Mouse (Mus musculus): Measurements from ENCODE around the gene Ppp2r2d. TPM values are rescaled to one million over a fixed set of nuclear protein-coding genes. Genes with fewer than 3 reads are reported as not detected.

Ppp2r2d gene
- polyA plus RNA-seq, 1 experiment from 2014 or later = 72.0 TPM

- H3K36me3 ChIP-seq (replicated peaks; ENCODE audit: control insufficient read depth, insufficient read depth, low read depth, low read length) = no peaks in the 10 kb centered on the region
- no peak overlapping the region for H3K9ac ChIP-seq (replicated peaks; ENCODE audit: low read length)
- H3K27ac ChIP-seq (replicated peaks; ENCODE audit: low read depth, low read length) = no peak overlapping the region
- H3K4me3 ChIP-seq (ENCODE audit: low read depth, low read length) = no peak overlapping the region
- no peaks in the 10 kb centered on the region for H3K4me1 ChIP-seq (ENCODE audit: control insufficient read depth, insufficient read depth, low read length)
- ATAC-seq (replicated peaks; ENCODE audit: insufficient number of reproducible peaks, low FRiP score, low TSS enrichment, low read depth) = no peak
- no peak overlapping the region for H3K4me2 ChIP-seq (ENCODE audit: low read depth, low read length)
- peak; percentile 79 for DNase-seq (ENCODE audit: low spot score)
- H3K27me3 ChIP-seq (ENCODE audit: control insufficient read depth, insufficient read depth, low read length) = no peaks in the 10 kb centered on the region
- no peaks in the 10 kb centered on the region for H3K9me3 ChIP-seq (replicated peaks; ENCODE audit: control insufficient read depth, low read length)
- WGBS = 12% methylated on average over 11 of the region's 11 CpGs
These were observed 18.1 kb upstream of the Ppp2r2d start for GRCm38 (mm10) chr7:138827812-138828211.

DNA sequence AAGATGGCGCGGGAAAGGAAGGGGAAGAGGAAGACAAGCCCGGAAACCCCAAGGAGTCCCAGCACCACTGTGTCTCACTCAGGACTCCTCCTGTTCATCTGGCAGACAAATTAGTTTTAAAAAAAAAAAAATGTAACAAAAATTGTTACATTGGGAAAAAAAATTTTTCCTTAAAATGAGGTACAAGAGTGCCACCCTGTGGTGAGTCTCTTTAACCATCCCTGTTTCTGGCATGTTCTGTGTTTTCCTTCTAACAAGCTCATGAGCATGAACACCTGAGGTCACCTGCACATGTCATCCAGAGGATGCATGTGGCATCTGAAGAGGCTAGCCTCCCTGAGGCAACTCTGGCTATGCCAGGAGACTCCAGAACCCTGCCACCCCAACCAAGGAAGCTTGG lies 10.9 kb upstream of the Ppp2r2d start:
- Histone ChIP-seq H3K27ac (replicated peaks; ENCODE audit: low read depth, low read length) (no peak overlapping the region), H3K4me2 (ENCODE audit: low read depth, low read length) (no peak overlapping the region), H3K9me3 (replicated peaks; ENCODE audit: control insufficient read depth, low read length) (no peaks in the 10 kb centered on the region), H3K36me3 (replicated peaks; ENCODE audit: control insufficient read depth, insufficient read depth, low read depth, low read length) (no peaks in the 10 kb centered on the region), H3K4me1 (ENCODE audit: control insufficient read depth, insufficient read depth, low read length) (no peaks in the 10 kb centered on the region), H3K4me3 (ENCODE audit: low read depth, low read length) (no peak overlapping the region), H3K27me3 (ENCODE audit: control insufficient read depth, insufficient read depth, low read length) (no peaks in the 10 kb centered on the region), H3K9ac (replicated peaks; ENCODE audit: low read length) (no peak overlapping the region)
- 99% methylated on average over 3 of the region's 3 CpGs for WGBS
- DNase-seq (ENCODE audit: low spot score) = peak; percentile 49
- no peak for ATAC-seq (replicated peaks; ENCODE audit: insufficient number of reproducible peaks, low FRiP score, low TSS enrichment, low read depth)

DNA sequence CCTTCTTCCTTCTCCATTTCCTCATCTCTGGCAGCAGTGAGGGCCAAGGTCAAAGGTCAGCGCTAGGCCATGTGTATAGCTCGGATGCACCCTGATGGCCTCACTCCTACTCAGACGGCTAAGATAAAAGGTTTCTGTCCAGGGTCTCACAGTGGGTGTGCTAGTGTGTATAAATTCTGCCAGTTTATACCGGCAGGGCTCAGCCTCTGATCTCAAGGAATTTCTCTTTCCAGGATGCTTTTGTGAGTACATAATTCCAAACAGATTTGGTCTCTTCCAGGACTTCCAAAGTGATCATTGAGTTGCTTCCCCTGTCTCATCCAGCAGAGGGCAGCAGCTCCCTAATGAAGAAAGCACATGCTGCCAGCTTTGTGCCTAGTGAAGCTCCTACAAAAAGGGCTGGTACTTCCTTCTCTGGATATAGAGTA lies 5.3 kb upstream of the Ppp2r2d start:
- Histone ChIP-seq H3K27ac (replicated peaks; ENCODE audit: low read depth, low read length) (no peak overlapping the region), H3K27me3 (ENCODE audit: control insufficient read depth, insufficient read depth, low read length) (no peaks in the 10 kb centered on the region), H3K4me1 (ENCODE audit: control insufficient read depth, insufficient read depth, low read length) (no peaks in the 10 kb centered on the region), H3K36me3 (replicated peaks; ENCODE audit: control insufficient read depth, insufficient read depth, low read depth, low read length) (no peaks in the 10 kb centered on the region), H3K4me3 (ENCODE audit: low read depth, low read length) (no peak overlapping the region), H3K4me2 (ENCODE audit: low read depth, low read length) (no peak overlapping the region), H3K9me3 (replicated peaks; ENCODE audit: control insufficient read depth, low read length) (no peaks in the 10 kb centered on the region), H3K9ac (replicated peaks; ENCODE audit: low read length) (no peak overlapping the region)
- 29% methylated on average over 4 of the region's 4 CpGs for WGBS
- ATAC-seq (replicated peaks; ENCODE audit: insufficient number of reproducible peaks, low FRiP score, low TSS enrichment, low read depth) = peak; percentile 71
- DNase-seq (ENCODE audit: low spot score) = peak; percentile 94

DNA sequence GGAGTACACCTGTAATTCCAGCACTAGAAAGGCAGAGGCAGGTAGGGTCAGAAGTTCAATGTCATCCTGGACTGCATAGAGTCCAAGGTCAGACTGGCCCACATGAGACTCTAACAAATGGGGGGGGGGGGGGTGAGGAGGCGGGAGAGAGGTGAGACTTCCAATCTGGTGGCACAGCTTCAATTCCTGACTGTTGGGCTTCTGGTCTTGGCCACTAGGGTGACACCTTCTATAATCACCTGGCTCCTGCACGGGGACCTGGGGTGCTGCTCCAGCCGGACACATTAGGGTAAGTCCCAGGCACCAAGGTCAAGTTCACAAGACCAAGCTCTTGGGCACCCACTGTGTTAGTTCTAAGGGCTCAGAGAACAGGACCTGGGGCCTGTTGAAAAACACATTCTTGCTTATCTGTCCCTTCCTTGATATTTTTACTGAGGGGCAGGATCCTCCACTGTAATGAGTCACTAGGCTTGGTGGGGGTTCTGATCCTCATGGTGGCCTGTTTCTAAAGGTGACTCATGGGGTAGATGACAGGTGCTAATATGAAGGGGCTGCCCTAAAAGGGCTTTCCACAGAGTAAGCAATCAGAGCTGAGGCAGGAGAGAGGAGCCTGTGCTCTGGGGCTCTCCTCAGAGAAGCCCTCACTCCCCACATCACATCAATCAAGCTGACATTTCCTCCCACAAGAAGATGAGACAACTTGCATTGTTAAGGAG lies 4.3 kb upstream of the Ppp2r2d start:
- Histone ChIP-seq H3K9me3 (replicated peaks; ENCODE audit: control insufficient read depth, low read length) (no peaks in the 10 kb centered on the region), H3K27ac (replicated peaks; ENCODE audit: low read depth, low read length) (no peak overlapping the region), H3K4me1 (ENCODE audit: control insufficient read depth, insufficient read depth, low read length) (no peaks in the 10 kb centered on the region), H3K4me3 (ENCODE audit: low read depth, low read length) (no peak overlapping the region), H3K27me3 (ENCODE audit: control insufficient read depth, insufficient read depth, low read length) (no peaks in the 10 kb centered on the region), H3K9ac (replicated peaks; ENCODE audit: low read length) (no peak overlapping the region), H3K4me2 (ENCODE audit: low read depth, low read length) (no peak overlapping the region), H3K36me3 (replicated peaks; ENCODE audit: control insufficient read depth, insufficient read depth, low read depth, low read length) (no peaks in the 10 kb centered on the region)
- no peak for DNase-seq (ENCODE audit: low spot score)
- ATAC-seq (replicated peaks; ENCODE audit: insufficient number of reproducible peaks, low FRiP score, low TSS enrichment, low read depth) = no peak
- WGBS = 74% methylated on average over 3 of the region's 3 CpGs

GRCm38 (mm10) chr7:138843421-138843820 lies 2.5 kb upstream of the Ppp2r2d start:
- Histone ChIP-seq H3K4me3 (ENCODE audit: low read depth, low read length) (no peak overlapping the region), H3K27me3 (ENCODE audit: control insufficient read depth, insufficient read depth, low read length) (no peaks in the 10 kb centered on the region), H3K4me1 (ENCODE audit: control insufficient read depth, insufficient read depth, low read length) (no peaks in the 10 kb centered on the region), H3K27ac (replicated peaks; ENCODE audit: low read depth, low read length) (no peak overlapping the region), H3K9me3 (replicated peaks; ENCODE audit: control insufficient read depth, low read length) (no peaks in the 10 kb centered on the region), H3K4me2 (ENCODE audit: low read depth, low read length) (no peak overlapping the region), H3K36me3 (replicated peaks; ENCODE audit: control insufficient read depth, insufficient read depth, low read depth, low read length) (no peaks in the 10 kb centered on the region; the same call in 1 of the 2 replicates), H3K9ac (replicated peaks; ENCODE audit: low read length) (no peak overlapping the region)
- ATAC-seq (replicated peaks; ENCODE audit: insufficient number of reproducible peaks, low FRiP score, low TSS enrichment, low read depth) (no peak), DNase-seq (ENCODE audit: low spot score) (no peak)
- WGBS = 92% methylated on average over 4 of the region's 4 CpGs

DNA sequence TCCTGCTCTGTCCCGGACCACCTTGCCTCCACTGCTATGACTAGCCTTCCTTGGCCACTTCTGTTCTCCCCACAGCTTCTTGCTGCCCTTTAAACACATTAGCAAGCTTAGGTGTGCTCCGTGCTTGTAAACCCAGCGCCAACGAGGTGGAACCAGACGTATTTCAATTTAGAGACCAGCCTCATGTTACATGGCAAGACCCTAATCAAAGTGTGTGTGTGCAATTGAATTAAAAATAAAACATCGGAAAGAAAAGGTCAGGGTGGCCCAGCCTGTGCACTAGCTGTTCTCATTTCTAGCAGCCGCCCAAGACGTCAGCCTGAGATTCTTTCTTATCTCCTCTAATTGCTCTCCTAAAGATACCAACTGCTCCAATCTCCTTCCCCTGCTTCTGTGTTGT lies 768 bp upstream of the Ppp2r2d start:
- WGBS = 48% methylated on average over 8 of the region's 8 CpGs
- peak overlapping the region; percentile 99 for H3K4me3 ChIP-seq (ENCODE audit: low read depth, low read length)
- no peaks in the 10 kb centered on the region for H3K27me3 ChIP-seq (ENCODE audit: control insufficient read depth, insufficient read depth, low read length)
- DNase-seq (ENCODE audit: low spot score) (no peak), ATAC-seq (replicated peaks; ENCODE audit: insufficient number of reproducible peaks, low FRiP score, low TSS enrichment, low read depth) (no peak)
- no peaks in the 10 kb centered on the region for H3K9me3 ChIP-seq (replicated peaks; ENCODE audit: control insufficient read depth, low read length)
- peak overlapping the region; percentile 98 for H3K9ac ChIP-seq (replicated peaks; ENCODE audit: low read length)
- peak overlapping the region; percentile 64 for H3K4me2 ChIP-seq (ENCODE audit: low read depth, low read length)
- no peak overlapping the region for H3K27ac ChIP-seq (replicated peaks; ENCODE audit: low read depth, low read length)
- no peaks in the 10 kb centered on the region; the same call in 1 of the 2 replicates for H3K36me3 ChIP-seq (replicated peaks; ENCODE audit: control insufficient read depth, insufficient read depth, low read depth, low read length)
- no peaks in the 10 kb centered on the region for H3K4me1 ChIP-seq (ENCODE audit: control insufficient read depth, insufficient read depth, low read length)

- Histone ChIP-seq H3K9ac (replicated peaks; ENCODE audit: low read length) (peak overlapping the region; percentile 98), H3K27ac (replicated peaks; ENCODE audit: low read depth, low read length) (peak overlapping the region; percentile 91), H3K27me3 (ENCODE audit: control insufficient read depth, insufficient read depth, low read length) (no peaks in the 10 kb centered on the region), H3K9me3 (replicated peaks; ENCODE audit: control insufficient read depth, low read length) (no peaks in the 10 kb centered on the region), H3K4me3 (ENCODE audit: low read depth, low read length) (peak overlapping the region; percentile 99), H3K4me1 (ENCODE audit: control insufficient read depth, insufficient read depth, low read length) (no peaks in the 10 kb centered on the region), H3K36me3 (replicated peaks; ENCODE audit: control insufficient read depth, insufficient read depth, low read depth, low read length) (no peaks in the 10 kb centered on the region; the same call in 1 of the 2 replicates), H3K4me2 (ENCODE audit: low read depth, low read length) (peak overlapping the region; percentile 83)
- DNase-seq (ENCODE audit: low spot score) (peak; percentile 52), ATAC-seq (replicated peaks; ENCODE audit: insufficient number of reproducible peaks, low FRiP score, low TSS enrichment, low read depth) (peak; percentile 75)
- WGBS = under 1% methylated on average over 44 of the region's 61 CpGs
These were observed 668 bp downstream of the Ppp2r2d start for GRCm38 (mm10) chr7:138846502-138846991.

GRCm38 (mm10) chr7:138847316-138848027 lies 1.6 kb downstream of the Ppp2r2d start:
- Histone ChIP-seq H3K36me3 (replicated peaks; ENCODE audit: control insufficient read depth, insufficient read depth, low read depth, low read length) (no peaks in the 10 kb centered on the region; the same call in 1 of the 2 replicates), H3K9me3 (replicated peaks; ENCODE audit: control insufficient read depth, low read length) (no peaks in the 10 kb centered on the region), H3K27ac (replicated peaks; ENCODE audit: low read depth, low read length) (no peak overlapping the region), H3K4me1 (ENCODE audit: control insufficient read depth, insufficient read depth, low read length) (no peaks in the 10 kb centered on the region), H3K9ac (replicated peaks; ENCODE audit: low read length) (peak overlapping the region; percentile 98), H3K27me3 (ENCODE audit: control insufficient read depth, insufficient read depth, low read length) (no peaks in the 10 kb centered on the region), H3K4me3 (ENCODE audit: low read depth, low read length) (peak overlapping the region; percentile 99), H3K4me2 (ENCODE audit: low read depth, low read length) (peak overlapping the region; percentile 83)
- no peak for DNase-seq (ENCODE audit: low spot score)
- WGBS = 51% methylated on average over 13 of the region's 13 CpGs
- ATAC-seq (replicated peaks; ENCODE audit: insufficient number of reproducible peaks, low FRiP score, low TSS enrichment, low read depth) = no peak

Data from embryonic facial prominence, embryonic 11.5 days (tissue).